Mouse (Mus musculus) limb, embryonic 12.5 days (tissue): ENCODE results near the gene Kcnh4. TPM values are rescaled to one million over a fixed set of nuclear protein-coding genes. Genes with fewer than 3 reads are reported as not detected.
"Not testable (repeated sequence)": the region's sequence is repeated elsewhere in the genome, so short reads cannot be mapped to it uniquely, and the experiment has no call there.

Experiments used
- ATAC-seq: fragments of 200-750 bp; cut with Nextera tagmentation; 2 replicates; pipeline ENCODE4 v1.8.0; 2017; ENCODE audit warnings: low read depth, moderate TSS enrichment; ENCODE audit not compliant: insufficient number of reproducible peaks, insufficient read depth, low FRiP score, low TSS enrichment
- H3K27ac ChIP-seq: fragments of 300-500 bp; sonication (generic); 2 replicates; pipeline ENCODE4 v1.5.1; 2016; ENCODE audit warnings: mild to moderate bottlenecking, moderate library complexity
- H3K27me3 ChIP-seq: fragments of 300-500 bp; sonication (generic); 2 replicates; pipeline ENCODE4 v1.6.1; 2016; ENCODE audit warnings: mild to moderate bottlenecking, moderate library complexity
- H3K36me3 ChIP-seq: fragments of 300-500 bp; sonication (generic); 2 replicates; pipeline ENCODE4 v1.6.1; 2016; ENCODE audit warnings: mild to moderate bottlenecking, moderate library complexity
- H3K4me1 ChIP-seq: fragments of 300-500 bp; sonication (generic); replicated peaks from 2 replicates; pipeline ENCODE4 v1.6.1; 2016
- H3K4me2 ChIP-seq: fragments of 300-500 bp; sonication (generic); 2 replicates; pipeline ENCODE4 v1.6.1; 2016; ENCODE audit warnings: mild to moderate bottlenecking, moderate library complexity
- H3K4me3 ChIP-seq: fragments of 300-500 bp; sonication (generic); replicated peaks from 2 replicates; pipeline ENCODE4 v1.5.1; 2016; ENCODE audit warnings: mild to moderate bottlenecking
- H3K9ac ChIP-seq: fragments of 300-500 bp; sonication (generic); replicated peaks from 2 replicates; pipeline ENCODE4 v1.6.1; 2016; ENCODE audit warnings: mild to moderate bottlenecking, moderate library complexity
- H3K9me3 ChIP-seq: fragments of 300-500 bp; sonication (generic); 2 replicates; pipeline ENCODE4 v1.6.1; 2016; ENCODE audit warnings: mild to moderate bottlenecking, moderate library complexity
- WGBS: fragments of 180-500 bp; shearing (Covaris S2); methylation state at CpG from one replicate; pipeline ENCODE4 v1.1.7; 2016; 5-methylcytosine and 5-hydroxymethylcytosine counted together
- polyA plus RNA-seq: library from polyadenylated mRNA; unstranded; fragments of >200 nt; fragmentation: Nextera tagmentation; extraction: Ambion mirVana; gene quantifications from 2 replicates; pipeline ENCODE4 v1.2.1, GENCODE M21; 2016

Kcnh4 gene
- polyA plus RNA-seq = not detected in 2 replicates

GRCm38 (mm10) chr11:100759611-100760233, at the start of gene Kcnh4:
Gene Kcnh4, minus strand, starts transcription at chr11:100759942.
- no peak within 1 kb of the TSS for H3K9ac ChIP-seq
- peaks cover 74% of the 10 kb centered on the region for H3K27me3 ChIP-seq
- H3K36me3 ChIP-seq = no peaks in the 10 kb centered on the region
- peaks cover 20% of the 10 kb centered on the region for H3K4me1 ChIP-seq
- H3K27ac ChIP-seq = no peak within 1 kb of the TSS
- WGBS = under 1% methylated on average over 51 of the region's 51 CpGs
- peak within 1 kb of the TSS; percentile 55 for H3K4me2 ChIP-seq
- peak within 1 kb of the TSS; percentile 26 for H3K4me3 ChIP-seq
- no peak for ATAC-seq
- no peaks in the 10 kb centered on the region for H3K9me3 ChIP-seq

- Histone ChIP-seq H3K4me2 (no peak overlapping the region), H3K9me3 (peaks cover 3% of the 10 kb centered on the region; the same call in 1 of the 2 replicates), H3K9ac (no peak overlapping the region), H3K27ac (no peak overlapping the region), H3K4me1 (peaks cover 11% of the 10 kb centered on the region), H3K4me3 (no peak overlapping the region), H3K36me3 (peaks cover 33% of the 10 kb centered on the region), H3K27me3 (no peaks in the 10 kb centered on the region)
- ATAC-seq = no peak
- 67% methylated on average over 20 of the region's 20 CpGs for WGBS
These were observed 46.9 kb upstream of the Kcnh4 start for GRCm38 (mm10) chr11:100806380-100807305.

GRCm38 (mm10) chr11:100805535-100805934, 45.8 kb upstream of the Kcnh4 start:
- no peak overlapping the region for H3K9ac ChIP-seq
- no peaks in the 10 kb centered on the region for H3K9me3 ChIP-seq
- no peak overlapping the region for H3K4me2 ChIP-seq
- WGBS = 69% methylated on average over 7 of the region's 7 CpGs
- H3K27ac ChIP-seq = no peak overlapping the region
- peaks cover 43% of the 10 kb centered on the region for H3K36me3 ChIP-seq
- H3K4me3 ChIP-seq = no peak overlapping the region
- H3K4me1 ChIP-seq = peaks cover 8% of the 10 kb centered on the region
- ATAC-seq = no peak
- H3K27me3 ChIP-seq = no peaks in the 10 kb centered on the region

GRCm38 (mm10) chr11:100804409-100804808, 44.7 kb upstream of the Kcnh4 start:
- H3K4me1 ChIP-seq = peaks cover 4% of the 10 kb centered on the region; the same call in 1 of the 2 replicates
- H3K27me3 ChIP-seq = no peaks in the 10 kb centered on the region
- WGBS = 93% methylated on average over 10 of the region's 10 CpGs
- H3K9ac ChIP-seq = no peak overlapping the region
- no peak overlapping the region for H3K4me2 ChIP-seq
- no peak overlapping the region for H3K4me3 ChIP-seq
- peaks cover 51% of the 10 kb centered on the region for H3K36me3 ChIP-seq
- no peak for ATAC-seq
- H3K27ac ChIP-seq = no peak overlapping the region
- no peaks in the 10 kb centered on the region for H3K9me3 ChIP-seq

GRCm38 (mm10) chr11:100799426-100799825, 39.7 kb upstream of the Kcnh4 start:
- Histone ChIP-seq H3K4me2 (no peak overlapping the region), H3K36me3 (peaks cover 59% of the 10 kb centered on the region), H3K27me3 (no peaks in the 10 kb centered on the region), H3K4me1 (no peaks in the 10 kb centered on the region), H3K4me3 (no peak overlapping the region), H3K9me3 (no peaks in the 10 kb centered on the region), H3K9ac (no peak overlapping the region), H3K27ac (no peak overlapping the region)
- 72% methylated on average over 5 of the region's 5 CpGs for WGBS
- ATAC-seq = no peak

- Histone ChIP-seq H3K27ac (no peak overlapping the region), H3K4me2 (no peak overlapping the region), H3K4me3 (no peak overlapping the region), H3K27me3 (no peaks in the 10 kb centered on the region), H3K9ac (no peak overlapping the region), H3K4me1 (no peaks in the 10 kb centered on the region), H3K9me3 (no peaks in the 10 kb centered on the region), H3K36me3 (peaks cover 51% of the 10 kb centered on the region)
- ATAC-seq = no peak
- 54% methylated on average over 8 of the region's 8 CpGs for WGBS
These were observed 36.8 kb upstream of the Kcnh4 start for GRCm38 (mm10) chr11:100796585-100796984.

- Histone ChIP-seq H3K36me3 (peaks cover 50% of the 10 kb centered on the region), H3K4me3 (no peak overlapping the region), H3K27me3 (no peaks in the 10 kb centered on the region), H3K9me3 (no peaks in the 10 kb centered on the region), H3K4me2 (no peak overlapping the region), H3K27ac (no peak overlapping the region), H3K9ac (no peak overlapping the region), H3K4me1 (no peaks in the 10 kb centered on the region)
- WGBS = 92% methylated on average over 2 of the region's 2 CpGs
- no peak for ATAC-seq
These were observed 35.6 kb upstream of the Kcnh4 start for GRCm38 (mm10) chr11:100795386-100795785.

- no peak overlapping the region for H3K4me3 ChIP-seq
- WGBS = 92% methylated on average over 2 of the region's 2 CpGs
- H3K9me3 ChIP-seq = no peaks in the 10 kb centered on the region
- no peak for ATAC-seq
- no peaks in the 10 kb centered on the region for H3K27me3 ChIP-seq
- no peak overlapping the region for H3K27ac ChIP-seq
- H3K36me3 ChIP-seq = peaks cover 59% of the 10 kb centered on the region
- H3K4me1 ChIP-seq = peaks cover 16% of the 10 kb centered on the region
- no peak overlapping the region for H3K9ac ChIP-seq
- H3K4me2 ChIP-seq = no peak overlapping the region
These were observed 31.8 kb upstream of the Kcnh4 start for GRCm38 (mm10) chr11:100791457-100792049.

GRCm38 (mm10) chr11:100790644-100791043, 30.9 kb upstream of the Kcnh4 start:
- not testable (repeated sequence) for ATAC-seq

GRCm38 (mm10) chr11:100789702-100790101, 30.0 kb upstream of the Kcnh4 start:
- Histone ChIP-seq H3K4me2 (no peak overlapping the region), H3K36me3 (peaks cover 65% of the 10 kb centered on the region), H3K4me3 (no peak overlapping the region), H3K27ac (no peak overlapping the region), H3K9me3 (no peaks in the 10 kb centered on the region), H3K9ac (no peak overlapping the region), H3K27me3 (no peaks in the 10 kb centered on the region), H3K4me1 (peaks cover 21% of the 10 kb centered on the region)
- WGBS = 74% methylated on average over 3 of the region's 3 CpGs
- ATAC-seq = no peak

More at GRCm38 (mm10) chr11:100790644-100791043, 30.9 kb upstream of the Kcnh4 start:
- Histone ChIP-seq H3K4me1 (peaks cover 21% of the 10 kb centered on the region), H3K36me3 (peaks cover 56% of the 10 kb centered on the region)
- 87% methylated on average over 9 of the region's 9 CpGs for WGBS
- H3K4me2 ChIP-seq, H3K27ac ChIP-seq, H3K4me3 ChIP-seq, H3K27me3 ChIP-seq, H3K9me3 ChIP-seq, H3K9ac ChIP-seq: not testable (repeated sequence)

GRCm38 (mm10) chr11:100785774-100786173, 26.0 kb upstream of the Kcnh4 start:
- WGBS = 93% methylated on average over 2 of the region's 2 CpGs
- Histone ChIP-seq H3K27me3 (no peaks in the 10 kb centered on the region), H3K4me2 (no peak overlapping the region), H3K36me3 (peaks cover 66% of the 10 kb centered on the region), H3K9ac (no peak overlapping the region), H3K4me1 (peaks cover 21% of the 10 kb centered on the region), H3K27ac (no peak overlapping the region), H3K4me3 (no peak overlapping the region), H3K9me3 (no peaks in the 10 kb centered on the region)
- ATAC-seq = no peak
